Mouse (Mus musculus): ENCODE measurements around the gene Pde4c. TPM values are rescaled to one million over a fixed set of nuclear protein-coding genes. Genes with fewer than 3 reads are reported as not detected.

Pde4c gene
- total and polyA plus RNA-seq, 2 experiments from 2014 or later = 0.26 to 0.31 TPM

DNA sequence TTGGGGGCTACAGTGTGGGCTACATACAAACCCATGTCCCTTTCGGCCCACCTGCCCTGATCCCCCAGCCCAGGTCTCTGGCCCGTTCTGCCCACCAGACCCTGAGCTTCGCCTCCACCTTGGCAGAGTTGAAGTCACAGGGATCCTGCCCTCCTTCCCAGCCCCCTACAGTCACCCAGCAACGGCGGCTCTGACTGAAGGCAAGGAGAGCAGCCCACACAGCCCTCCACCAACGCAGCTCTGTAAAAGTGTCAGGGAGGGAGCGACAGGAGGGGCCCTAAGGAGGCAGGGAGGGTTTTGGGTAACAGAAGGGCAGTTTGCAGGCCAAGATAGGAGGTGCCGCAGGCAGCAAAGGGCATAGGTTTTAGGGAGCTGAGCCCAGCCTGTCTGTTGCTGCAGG, 67.3 kb downstream of the Pde4c start:
- DNase-seq (ENCODE audit: low spot score) = no peak
- H3K27ac ChIP-seq = no peak overlapping the region
- no peaks in the 10 kb centered on the region for H3K27me3 ChIP-seq (ENCODE audit: insufficient read depth, low read length)
- 45% methylated on average over 8 of the region's 8 CpGs for WGBS
- peak overlapping the region; percentile 75 for H3K9ac ChIP-seq (replicated peaks; ENCODE audit: low read length)
- no peaks in the 10 kb centered on the region for H3K9me3 ChIP-seq (ENCODE audit: low read length)
- no peak for TF ChIP-seq CTCF (IDR thresholded peaks at IDR 0.05; ENCODE audit: low read depth)
- H3K4me3 ChIP-seq (ENCODE audit: low read length) = no peak overlapping the region
- peaks cover 12% of the 10 kb centered on the region for H3K4me1 ChIP-seq (ENCODE audit: insufficient read depth, low read length)
- no peak for ATAC-seq
- H3K4me2 ChIP-seq (ENCODE audit: low read depth, low read length) = peak overlapping the region; percentile 80
- peaks cover 14% of the 10 kb centered on the region for H3K36me3 ChIP-seq (ENCODE audit: insufficient read depth, low read length)

GRCm38 (mm10) chr8:70791294-70791701, 67.8 kb downstream of the Pde4c start:
- Histone ChIP-seq H3K9me3 (ENCODE audit: low read length) (no peaks in the 10 kb centered on the region), H3K27me3 (ENCODE audit: insufficient read depth, low read length) (no peaks in the 10 kb centered on the region), H3K36me3 (ENCODE audit: insufficient read depth, low read length) (peaks cover 9% of the 10 kb centered on the region; the same call in 1 of the 2 replicates), H3K4me3 (ENCODE audit: low read length) (no peak overlapping the region), H3K27ac (no peak overlapping the region), H3K4me1 (ENCODE audit: insufficient read depth, low read length) (peaks cover 12% of the 10 kb centered on the region), H3K4me2 (ENCODE audit: low read depth, low read length) (peak overlapping the region; percentile 80), H3K9ac (replicated peaks; ENCODE audit: low read length) (peak overlapping the region; percentile 75)
- WGBS = 81% methylated on average over 6 of the region's 7 CpGs
- DNase-seq (ENCODE audit: low spot score) (no peak), ATAC-seq (no peak)
- no peak for TF ChIP-seq CTCF (IDR thresholded peaks at IDR 0.05; ENCODE audit: low read depth)

DNA sequence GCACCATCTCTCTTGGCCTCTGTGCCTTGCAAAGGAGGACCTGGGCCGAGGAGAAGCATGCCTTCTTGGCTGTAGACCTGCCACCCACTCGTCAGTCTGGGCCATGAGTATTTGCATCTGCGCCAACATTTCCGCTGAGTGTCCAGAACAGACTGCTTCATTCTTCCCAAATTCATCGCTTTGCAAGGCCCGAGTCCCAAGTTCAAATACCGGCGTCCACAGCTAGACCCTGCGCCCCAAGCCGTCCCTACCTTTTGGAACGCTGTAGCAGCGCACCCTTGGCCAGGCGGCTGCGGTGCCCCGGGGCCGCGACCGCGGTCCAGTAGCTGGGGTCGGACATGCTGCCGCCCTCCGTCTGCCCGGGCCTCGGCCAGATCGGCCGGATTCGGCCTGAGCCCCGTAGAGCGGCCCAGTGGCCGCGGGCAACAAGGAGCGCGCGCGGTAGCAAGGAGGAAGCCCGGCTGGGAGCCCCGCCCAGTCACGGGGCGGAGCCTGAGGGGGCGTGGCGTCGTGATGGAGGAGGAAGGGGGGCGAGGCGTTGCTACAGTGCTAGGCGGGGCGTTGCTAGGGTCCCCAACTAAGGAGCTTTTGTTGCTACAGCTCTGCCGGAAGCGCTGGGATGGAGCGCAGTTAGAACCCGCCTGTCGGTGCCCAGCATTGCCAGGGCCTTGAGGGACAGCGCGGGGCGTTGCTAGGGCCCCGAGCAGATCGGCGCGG, 68.6 kb downstream of the Pde4c start:
- Histone ChIP-seq H3K4me2 (ENCODE audit: low read depth, low read length) (peak overlapping the region; percentile 80), H3K9me3 (ENCODE audit: low read length) (no peaks in the 10 kb centered on the region), H3K27me3 (ENCODE audit: insufficient read depth, low read length) (no peaks in the 10 kb centered on the region), H3K27ac (peak overlapping the region; percentile 83), H3K36me3 (ENCODE audit: insufficient read depth, low read length) (peaks cover 3% of the 10 kb centered on the region; the same call in 1 of the 2 replicates), H3K9ac (replicated peaks; ENCODE audit: low read length) (peak overlapping the region; percentile 75), H3K4me3 (ENCODE audit: low read length) (peak overlapping the region; percentile 68), H3K4me1 (ENCODE audit: insufficient read depth, low read length) (peaks cover 12% of the 10 kb centered on the region)
- 5% methylated on average over 58 of the region's 58 CpGs for WGBS
- no peak for TF ChIP-seq CTCF (IDR thresholded peaks at IDR 0.05; ENCODE audit: low read depth)
- DNase-seq (ENCODE audit: low spot score) (peak; percentile 98), ATAC-seq (peak; percentile 87)

DNA sequence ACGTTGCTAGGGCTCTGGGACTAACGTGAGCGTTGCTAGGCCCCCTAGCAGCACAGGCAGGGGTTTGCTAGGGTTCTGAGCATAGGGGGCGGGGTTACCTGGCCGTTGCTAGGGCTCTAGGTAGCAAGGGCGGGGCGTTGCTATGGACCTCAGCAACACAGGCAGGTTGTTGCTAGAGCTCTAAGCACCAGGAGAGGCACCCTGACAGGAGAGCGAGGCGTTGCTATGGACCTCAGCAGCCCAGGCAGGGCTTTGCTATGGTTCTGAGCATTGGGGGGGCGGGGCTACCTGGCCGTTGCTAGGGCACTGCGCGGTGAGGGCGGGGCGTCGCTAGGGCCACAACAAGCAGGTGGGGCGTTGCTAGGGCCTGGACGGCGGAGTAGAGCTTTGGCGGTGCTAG, 69.2 kb downstream of the Pde4c start:
- TF ChIP-seq CTCF (IDR thresholded peaks at IDR 0.05; ENCODE audit: low read depth) = peak; percentile 37; the same call in 1 of the 2 replicates
- peaks cover 14% of the 10 kb centered on the region for H3K4me1 ChIP-seq (ENCODE audit: insufficient read depth, low read length)
- ATAC-seq = no peak

DNA sequence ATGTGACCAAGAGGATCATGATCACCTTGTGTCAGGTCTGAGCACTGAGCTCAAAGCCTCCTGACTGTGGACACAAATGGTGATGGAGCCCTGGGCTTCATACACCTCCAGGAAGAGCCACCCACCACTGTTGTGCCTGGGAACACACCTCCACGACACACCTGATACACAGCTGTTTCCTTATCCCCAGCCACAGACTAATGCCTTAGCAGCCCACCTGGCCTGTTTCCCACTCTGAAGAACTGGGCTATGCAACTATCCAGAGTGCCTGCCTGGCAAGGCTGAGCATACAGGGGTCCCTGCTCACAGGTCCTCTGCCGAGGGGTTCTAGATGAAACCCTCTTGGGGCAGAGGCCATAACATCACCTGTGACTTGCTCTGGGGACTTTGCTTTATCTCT, 70.7 kb downstream of the Pde4c start:
- H3K4me1 ChIP-seq (ENCODE audit: insufficient read depth, low read length) = peaks cover 22% of the 10 kb centered on the region
- 0 out of 2 replicates have a peak, but pooled peaks cover 1% of the 10 kb centered on the region for H3K27me3 ChIP-seq (ENCODE audit: insufficient read depth, low read length)
- DNase-seq (ENCODE audit: low spot score) (no peak), ATAC-seq (no peak)
- H3K4me3 ChIP-seq (ENCODE audit: low read length) = no peak overlapping the region
- H3K9me3 ChIP-seq (ENCODE audit: low read length) = no peaks in the 10 kb centered on the region
- no peak overlapping the region for H3K27ac ChIP-seq
- 91% methylated on average over 2 of the region's 2 CpGs for WGBS
- H3K4me2 ChIP-seq (ENCODE audit: low read depth, low read length) = no peak overlapping the region
- H3K36me3 ChIP-seq (ENCODE audit: insufficient read depth, low read length) = no peaks in the 10 kb centered on the region
- no peak overlapping the region for H3K9ac ChIP-seq (replicated peaks; ENCODE audit: low read length)
- TF ChIP-seq CTCF (IDR thresholded peaks at IDR 0.05; ENCODE audit: low read depth) = no peak

More for the DNA sequence above, 69.2 kb downstream of the Pde4c start:
- Histone ChIP-seq H3K27me3 (ENCODE audit: insufficient read depth, low read length) (no peaks in the 10 kb centered on the region), H3K9me3 (ENCODE audit: low read length) (no peaks in the 10 kb centered on the region), H3K9ac (replicated peaks; ENCODE audit: low read length) (peak overlapping the region; percentile 75), H3K27ac (peak overlapping the region; percentile 83), H3K36me3 (ENCODE audit: insufficient read depth, low read length) (no peaks in the 10 kb centered on the region; the same call in 1 of the 2 replicates), H3K4me3 (ENCODE audit: low read length) (peak overlapping the region; percentile 68), H3K4me2 (ENCODE audit: low read depth, low read length) (peak overlapping the region; percentile 80)
- DNase-seq (ENCODE audit: low spot score) = no peak
- 2% methylated on average over 20 of the region's 20 CpGs for WGBS

GRCm38 (mm10) chr8:70795370-70795769, 71.8 kb downstream of the Pde4c start:
- H3K4me1 ChIP-seq (ENCODE audit: insufficient read depth, low read length) = peaks cover 22% of the 10 kb centered on the region

More at GRCm38 (mm10) chr8:70795370-70795769, 71.8 kb downstream of the Pde4c start:
- ATAC-seq (no peak), DNase-seq (ENCODE audit: low spot score) (no peak)
- H3K4me3 ChIP-seq (ENCODE audit: low read length) = no peak overlapping the region
- H3K9ac ChIP-seq (replicated peaks; ENCODE audit: low read length) = no peak overlapping the region
- no peak overlapping the region for H3K4me2 ChIP-seq (ENCODE audit: low read depth, low read length)
- H3K36me3 ChIP-seq (ENCODE audit: insufficient read depth, low read length) = no peaks in the 10 kb centered on the region
- H3K27me3 ChIP-seq (ENCODE audit: insufficient read depth, low read length) = 0 out of 2 replicates have a peak, but pooled peaks cover 6% of the 10 kb centered on the region
- H3K9me3 ChIP-seq (ENCODE audit: low read length) = no peaks in the 10 kb centered on the region
- whole genome bisulfite sequencing = 91% methylated on average over 2 of the region's 2 CpGs
- H3K27ac ChIP-seq = no peak overlapping the region
- peak; percentile 57 for TF ChIP-seq CTCF (IDR thresholded peaks at IDR 0.05; ENCODE audit: low read depth)
